Mouse (Mus musculus) midbrain, postnatal 0 days (tissue): Measurements from ENCODE around the gene Ick. TPM values are rescaled to one million over a fixed set of nuclear protein-coding genes. Genes with fewer than 3 reads are reported as not detected.

Source experiments
- ATAC-seq: fragments of 200-750 bp; cut with Nextera tagmentation; 2 replicates; pipeline ENCODE4 v1.8.0; 2017; ENCODE audit warnings: moderate number of reproducible peaks, mild to moderate bottlenecking, moderate TSS enrichment, moderate library complexity; ENCODE audit not compliant: low FRiP score
- DNase-seq: peaks from one replicate; pipeline ENCODE4 v3.0.0-alpha.2; 2015; ENCODE audit warnings: low spot score
- H3K27ac ChIP-seq: fragments of 300-500 bp; sonication (generic); 2 replicates; pipeline ENCODE4 v1.5.1; 2014; ENCODE audit warnings: low read depth, mild to moderate bottlenecking, low read length, mixed read lengths
- H3K27me3 ChIP-seq: fragments of 300-500 bp; sonication (generic); 2 replicates; pipeline ENCODE4 v1.6.1; 2014; ENCODE audit warnings: low read length, control low read depth, mixed read lengths; ENCODE audit not compliant: insufficient read depth
- H3K36me3 ChIP-seq: fragments of 300-500 bp; sonication (generic); 2 replicates; pipeline ENCODE4 v1.6.1; 2014; ENCODE audit warnings: low read length, control low read depth, mixed read lengths; ENCODE audit not compliant: insufficient read depth
- H3K4me1 ChIP-seq: fragments of 300-500 bp; sonication (generic); 2 replicates; pipeline ENCODE4 v1.6.1; 2014; ENCODE audit warnings: mild to moderate bottlenecking, control low read depth, antibody characterized with exemption, low read length, mixed read lengths; ENCODE audit not compliant: insufficient read depth
- H3K4me2 ChIP-seq: fragments of 300-500 bp; sonication (generic); 2 replicates; pipeline ENCODE4 v1.6.1; 2014; ENCODE audit warnings: low read depth, mild to moderate bottlenecking, low read length, mixed read lengths; ENCODE audit not compliant: poor library complexity, severe bottlenecking
- H3K4me3 ChIP-seq: fragments of 300-500 bp; sonication (generic); 2 replicates; pipeline ENCODE4 v1.5.1; 2014; ENCODE audit warnings: low read depth, mild to moderate bottlenecking, low read length, moderate library complexity
- H3K9ac ChIP-seq: fragments of 300-500 bp; sonication (generic); replicated peaks from 2 replicates; pipeline ENCODE4 v1.6.1; 2014; ENCODE audit warnings: mild to moderate bottlenecking, low read length, moderate library complexity, mixed read lengths; ENCODE audit not compliant: poor library complexity, severe bottlenecking
- H3K9me3 ChIP-seq: fragments of 300-500 bp; sonication (generic); 2 replicates; pipeline ENCODE4 v1.6.1; 2016; ENCODE audit warnings: low read length, control low read depth
- CTCF ChIP-seq: IDR thresholded peaks from 2 replicates; pipeline ENCODE4 v1.5.1; 2016; ENCODE audit warnings: antibody characterized with exemption, mild to moderate bottlenecking
- WGBS: fragments of 180-500 bp; shearing (Covaris S2); extraction: QIAGEN DNeasy Blood & Tissue Kit; methylation state at CpG from one replicate; pipeline ENCODE4 v1.1.7; 2014; 5-methylcytosine and 5-hydroxymethylcytosine counted together
- polyA plus RNA-seq: library from polyadenylated mRNA; unstranded; fragments of >200 nt; fragmentation: Nextera tagmentation; extraction: Ambion mirVana; gene quantifications from 2 replicates; pipeline ENCODE4 v1.2.1, GENCODE M21; 2015
- total RNA-seq: library from RNA; depleted of rRNA; stranded (reverse); fragments of >200 nt; gene quantifications from 2 replicates; pipeline ENCODE4 v1.2.3, GENCODE M21; 2014

Ick gene
- total and polyA plus RNA-seq, 2 experiments from 2014 or later: 34.6 to 56.0 TPM

GRCm38 (mm10) chr9:78193902-78194597 lies 85.1 kb downstream of the Ick start:
- Histone ChIP-seq H3K4me3 (no peak overlapping the region), H3K4me1 (no peaks in the 10 kb centered on the region), H3K27me3 (no peaks in the 10 kb centered on the region), H3K36me3 (no peaks in the 10 kb centered on the region), H3K9me3 (no peaks in the 10 kb centered on the region), H3K4me2 (no peak overlapping the region), H3K27ac (no peak overlapping the region), H3K9ac (no peak overlapping the region)
- ATAC-seq (peak; percentile 22; the same call in 1 of the 2 replicates), DNase-seq (peak; percentile 85)
- TF ChIP-seq CTCF: peak; percentile 89
- 44% methylated on average over 9 of the region's 9 CpGs for WGBS

GRCm38 (mm10) chr9:78195034-78195433 lies 86.0 kb downstream of the Ick start:
- DNase-seq (no peak), ATAC-seq (no peak)
- Histone ChIP-seq H3K9ac (no peak overlapping the region), H3K27me3 (no peaks in the 10 kb centered on the region), H3K27ac (no peak overlapping the region), H3K4me1 (no peaks in the 10 kb centered on the region), H3K4me3 (no peak overlapping the region), H3K9me3 (no peaks in the 10 kb centered on the region), H3K4me2 (no peak overlapping the region), H3K36me3 (no peaks in the 10 kb centered on the region)
- WGBS: 83% methylated on average over 11 of the region's 11 CpGs
- no peak for TF ChIP-seq CTCF

GRCm38 (mm10) chr9:78197801-78198200 lies 88.8 kb downstream of the Ick start:
- TF ChIP-seq CTCF: no peak
- Histone ChIP-seq H3K36me3 (no peaks in the 10 kb centered on the region), H3K4me3 (no peak overlapping the region), H3K9me3 (no peaks in the 10 kb centered on the region), H3K27me3 (no peaks in the 10 kb centered on the region), H3K4me2 (no peak overlapping the region), H3K9ac (no peak overlapping the region), H3K4me1 (no peaks in the 10 kb centered on the region), H3K27ac (no peak overlapping the region)
- 97% methylated on average over 9 of the region's 9 CpGs for WGBS
- DNase-seq: no peak
- no peak for ATAC-seq

- H3K27ac ChIP-seq: no peak overlapping the region
- 89% methylated on average over 6 of the region's 6 CpGs for WGBS
- ATAC-seq: no peak
Measured at GRCm38 (mm10) chr9:78204194-78204593, 95.2 kb downstream of the Ick start.

GRCm38 (mm10) chr9:78208956-78209355 lies 100.0 kb downstream of the Ick start:
- DNase-seq: no peak
- TF ChIP-seq CTCF: no peak
- ATAC-seq: no peak

More at GRCm38 (mm10) chr9:78204194-78204593, 95.2 kb downstream of the Ick start:
- Histone ChIP-seq H3K9ac (no peak overlapping the region), H3K36me3 (no peaks in the 10 kb centered on the region), H3K4me2 (no peak overlapping the region), H3K27me3 (no peaks in the 10 kb centered on the region), H3K4me3 (no peak overlapping the region), H3K4me1 (no peaks in the 10 kb centered on the region), H3K9me3 (no peaks in the 10 kb centered on the region)
- DNase-seq: no peak
- TF ChIP-seq CTCF: no peak

GRCm38 (mm10) chr9:78210079-78210478 lies 101.1 kb downstream of the Ick start:
- ATAC-seq (no peak), DNase-seq (no peak)
- Histone ChIP-seq H3K4me1 (no peaks in the 10 kb centered on the region), H3K27ac (no peak overlapping the region), H3K9me3 (no peaks in the 10 kb centered on the region), H3K4me2 (no peak overlapping the region), H3K27me3 (no peaks in the 10 kb centered on the region), H3K36me3 (no peaks in the 10 kb centered on the region), H3K4me3 (no peak overlapping the region), H3K9ac (no peak overlapping the region)
- WGBS: 97% methylated on average over 3 of the region's 3 CpGs
- no peak for TF ChIP-seq CTCF

More at GRCm38 (mm10) chr9:78208956-78209355, 100.0 kb downstream of the Ick start:
- Histone ChIP-seq H3K27ac (no peak overlapping the region), H3K36me3 (no peaks in the 10 kb centered on the region), H3K4me2 (no peak overlapping the region), H3K27me3 (no peaks in the 10 kb centered on the region), H3K4me3 (no peak overlapping the region), H3K9me3 (no peaks in the 10 kb centered on the region), H3K4me1 (no peaks in the 10 kb centered on the region), H3K9ac (no peak overlapping the region)
- WGBS: 85% methylated on average over 4 of the region's 4 CpGs
